Mouse (Mus musculus) urinary bladder, postnatal 4 days (tissue): ENCODE data around the gene Gm21190.
"Not testable (repeated sequence)": the region's sequence is repeated elsewhere in the genome, so short reads cannot be mapped to it uniquely, and the experiment has no call there.

Source experiments
- DNase-seq, 2 experiments: peaks; one replicate each; pipeline ENCODE4 v3.0.0; 2021 to 2022; ENCODE audit warnings: low spot score in 2 of 2

The Gm21190 gene

GRCm38 (mm10) chr5:15490934-15491333 lies 38.1 kb downstream of the Gm21190 start:
- DNase-seq = not testable (repeated sequence)

DNA sequence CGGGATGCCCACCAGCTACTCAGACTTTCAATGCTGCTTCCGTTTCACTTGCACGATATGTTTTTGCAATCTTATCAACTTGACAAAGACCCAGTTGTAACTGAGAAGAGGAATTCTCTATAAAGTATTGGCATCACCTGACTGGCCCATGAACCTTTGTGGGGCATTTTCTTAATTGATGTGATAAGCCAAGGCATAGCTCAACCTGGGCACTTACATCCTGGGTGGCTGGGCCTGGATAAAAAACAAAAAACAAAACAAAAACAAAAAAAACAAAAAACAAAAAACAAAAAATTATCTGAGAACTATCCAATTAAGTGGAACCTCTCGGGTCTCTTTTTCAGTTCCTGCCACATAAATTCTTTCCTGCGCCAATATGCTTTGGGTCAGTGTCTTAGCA lies 40.3 kb downstream of the Gm21190 start:
- DNase-seq = no peak

- not testable (repeated sequence) for DNase-seq
Measured at GRCm38 (mm10) chr5:15484616-15485015, 44.4 kb downstream of the Gm21190 start.

GRCm38 (mm10) chr5:15483576-15483975 lies 45.4 kb downstream of the Gm21190 start:
- not testable (repeated sequence) for DNase-seq

GRCm38 (mm10) chr5:15482815-15483214 lies 46.2 kb downstream of the Gm21190 start:
- DNase-seq = peak; percentile 22 to 63

DNA sequence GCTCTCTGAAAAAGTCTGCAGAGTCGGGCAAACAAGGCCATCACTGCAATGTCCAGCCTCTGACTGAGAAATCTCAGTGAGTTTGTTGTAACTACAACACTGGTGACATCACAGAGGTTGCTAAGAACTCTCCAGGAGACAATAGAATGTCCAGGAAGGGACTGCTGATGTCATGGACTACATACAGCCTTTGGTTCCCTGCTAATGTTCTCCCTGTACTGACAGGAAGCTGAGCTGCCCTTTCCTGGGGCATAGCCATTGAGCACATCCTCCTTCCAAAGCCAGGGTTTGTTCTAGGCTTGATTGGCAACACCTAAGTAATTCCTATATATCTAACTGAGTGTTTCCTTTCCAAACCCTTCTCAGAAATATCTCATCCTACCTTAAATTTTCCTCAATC lies 52.6 kb downstream of the Gm21190 start, which contains the start of gene Gm21149:
TSS of gene Gm21149 (minus strand) at position 101 of the 400 bp plus-strand sequence.
- not testable (repeated sequence) for DNase-seq
